Mouse (Mus musculus) heart, embryonic 11.5 days (tissue): ENCODE measurements around the gene C1ra. TPM values are rescaled to one million over a fixed set of nuclear protein-coding genes. Genes with fewer than 3 reads are reported as not detected.

ENCODE experiments used
- ATAC-seq: fragments of 200-750 bp; cut with Nextera tagmentation; replicated peaks from 2 replicates; pipeline ENCODE4 v1.8.0; 2017; ENCODE audit warnings: moderate library complexity; ENCODE audit not compliant: insufficient number of reproducible peaks, low FRiP score, low TSS enrichment
- H3K27ac ChIP-seq: fragments of 300-500 bp; sonication (generic); 2 replicates; pipeline ENCODE4 v1.5.1; 2014; ENCODE audit warnings: mild to moderate bottlenecking, low read depth, low read length
- H3K27me3 ChIP-seq: fragments of 300-500 bp; sonication (generic); 2 replicates; pipeline ENCODE4 v1.6.1; 2014; ENCODE audit warnings: mild to moderate bottlenecking, low read length, mixed read lengths; ENCODE audit not compliant: control insufficient read depth, insufficient read depth
- H3K36me3 ChIP-seq: fragments of 300-500 bp; sonication (generic); 2 replicates; pipeline ENCODE4 v1.6.1; 2014; ENCODE audit warnings: mild to moderate bottlenecking, low read length, moderate library complexity, mixed read lengths; ENCODE audit not compliant: control insufficient read depth, insufficient read depth
- H3K4me1 ChIP-seq: fragments of 300-500 bp; sonication (generic); 2 replicates; pipeline ENCODE4 v1.6.1; 2014; ENCODE audit warnings: low read length; ENCODE audit not compliant: control insufficient read depth, insufficient read depth
- H3K4me2 ChIP-seq: fragments of 300-500 bp; sonication (generic); 2 replicates; pipeline ENCODE4 v1.6.1; 2014; ENCODE audit warnings: mild to moderate bottlenecking, moderate library complexity
- H3K4me3 ChIP-seq: fragments of 300-500 bp; sonication (generic); 2 replicates; pipeline ENCODE4 v1.5.1; 2014; ENCODE audit warnings: low read depth, low read length
- H3K9ac ChIP-seq: fragments of 300-500 bp; sonication (generic); 2 replicates; pipeline ENCODE4 v1.6.1; 2014; ENCODE audit warnings: mild to moderate bottlenecking, low read depth, low read length, moderate library complexity
- H3K9me3 ChIP-seq: fragments of 300-500 bp; sonication (generic); replicated peaks from 2 replicates; pipeline ENCODE4 v1.6.1; 2016; ENCODE audit warnings: low read length; ENCODE audit not compliant: control insufficient read depth
- WGBS: fragments of 180-500 bp; shearing (Covaris S2); extraction: QIAGEN DNeasy Blood & Tissue Kit; methylation state at CpG from one replicate; pipeline ENCODE4 v1.1.7; 2014; ENCODE audit not compliant: insufficient replicate concordance; 5-methylcytosine and 5-hydroxymethylcytosine counted together
- polyA plus RNA-seq: library from polyadenylated mRNA; unstranded; fragments of >200 nt; fragmentation: Nextera tagmentation; extraction: Ambion mirVana; gene quantifications from 2 replicates; pipeline ENCODE4 v1.2.1, GENCODE M21; 2014

C1ra gene
- polyA plus RNA-seq, 1 experiment from 2014 or later = 0.09 TPM

DNA sequence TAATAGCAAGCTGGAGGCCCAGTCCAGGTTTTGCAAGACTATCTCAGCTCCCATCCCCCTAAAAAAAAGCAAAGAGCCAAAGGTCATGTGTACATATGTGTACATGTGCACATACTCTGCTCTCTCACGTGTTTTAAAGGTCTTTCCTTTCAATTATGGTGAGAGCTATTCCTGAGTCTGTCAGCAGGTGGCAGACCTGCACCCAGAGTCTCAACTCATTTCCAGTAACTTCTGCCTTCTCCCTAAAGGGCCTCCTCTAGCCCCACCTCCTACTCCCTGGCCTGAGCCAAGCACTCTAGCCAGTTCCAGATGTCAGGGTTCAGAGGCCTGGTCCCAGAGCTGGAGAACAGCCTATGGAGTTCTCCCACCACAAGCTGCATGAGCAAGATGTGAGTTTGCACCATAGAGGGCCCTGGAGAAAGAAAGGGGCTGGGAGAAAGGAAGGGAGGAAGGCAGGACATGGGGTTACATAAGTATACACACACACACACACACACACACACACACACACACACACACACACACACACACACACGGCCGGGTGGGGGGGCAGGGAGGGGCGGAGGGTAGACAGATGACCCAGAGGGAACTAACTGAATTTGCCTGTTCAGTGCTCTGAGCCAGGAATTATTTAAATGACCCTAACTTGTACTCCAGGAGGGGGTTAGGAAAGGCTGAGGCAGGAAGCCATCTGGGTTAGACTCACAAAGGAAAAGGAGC lies 19.2 kb upstream of the C1ra start, which contains the start of gene C1rl:
TSS of gene C1rl (plus strand) at position 272 of the 720 bp plus-strand sequence.
- Histone ChIP-seq H3K9me3 (no peaks in the 10 kb centered on the region), H3K4me1 (no peaks in the 10 kb centered on the region; the same call in 1 of the 2 replicates), H3K4me3 (no peak within 1 kb of the TSS), H3K27me3 (no peaks in the 10 kb centered on the region), H3K4me2 (no peak within 1 kb of the TSS), H3K27ac (no peak within 1 kb of the TSS), H3K9ac (no peak within 1 kb of the TSS), H3K36me3 (no peaks in the 10 kb centered on the region)
- 28% methylated on average over 4 of the region's 4 CpGs for WGBS
- ATAC-seq = peak; percentile 80

DNA sequence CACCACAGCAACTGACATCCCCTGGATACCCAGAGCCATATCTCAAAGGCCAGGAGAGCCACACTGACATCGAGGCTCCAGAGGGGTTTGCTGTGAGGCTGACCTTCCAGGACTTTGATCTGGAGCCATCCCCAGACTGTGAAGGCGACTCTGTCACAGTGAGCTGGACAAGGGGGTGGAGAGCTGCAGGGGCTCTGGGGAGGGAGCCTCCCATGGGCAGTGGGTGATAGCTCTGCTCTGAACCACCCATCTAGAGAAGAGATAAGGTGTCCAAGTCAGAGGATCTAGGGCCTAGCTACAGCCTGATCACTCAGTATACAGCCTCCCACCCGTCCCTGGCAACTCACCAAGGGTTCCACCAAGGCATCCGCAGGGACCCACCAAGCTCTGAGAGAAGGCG lies 18.3 kb upstream of the C1ra start:
- H3K4me2 ChIP-seq = no peak overlapping the region
- no peaks in the 10 kb centered on the region for H3K36me3 ChIP-seq
- H3K27ac ChIP-seq = no peak overlapping the region
- H3K27me3 ChIP-seq = no peaks in the 10 kb centered on the region
- 63% methylated on average over 5 of the region's 5 CpGs for WGBS
- no peak for ATAC-seq
- no peak overlapping the region for H3K4me3 ChIP-seq
- no peaks in the 10 kb centered on the region for H3K9me3 ChIP-seq
- H3K4me1 ChIP-seq = no peaks in the 10 kb centered on the region; the same call in 1 of the 2 replicates
- no peak overlapping the region for H3K9ac ChIP-seq

DNA sequence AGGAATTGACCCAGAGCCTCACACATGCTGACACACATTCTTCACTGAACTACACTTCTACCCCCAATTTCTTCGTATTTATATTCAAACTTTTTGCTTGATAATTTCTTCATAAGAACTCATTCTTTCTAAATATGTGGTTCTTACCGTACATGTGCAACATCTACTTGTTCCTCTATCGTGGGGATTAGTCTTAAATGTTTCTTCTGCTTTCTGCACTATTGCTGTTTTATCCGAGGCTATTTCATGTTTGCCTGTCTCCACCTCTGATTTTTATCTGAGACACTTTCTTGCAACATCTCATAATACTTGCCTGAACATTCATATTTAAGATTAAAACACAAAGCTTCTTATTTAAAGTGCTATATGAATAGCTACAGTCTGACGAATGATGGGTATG lies 16.2 kb upstream of the C1ra start:
- ATAC-seq = no peak
- no peaks in the 10 kb centered on the region for H3K9me3 ChIP-seq

DNA sequence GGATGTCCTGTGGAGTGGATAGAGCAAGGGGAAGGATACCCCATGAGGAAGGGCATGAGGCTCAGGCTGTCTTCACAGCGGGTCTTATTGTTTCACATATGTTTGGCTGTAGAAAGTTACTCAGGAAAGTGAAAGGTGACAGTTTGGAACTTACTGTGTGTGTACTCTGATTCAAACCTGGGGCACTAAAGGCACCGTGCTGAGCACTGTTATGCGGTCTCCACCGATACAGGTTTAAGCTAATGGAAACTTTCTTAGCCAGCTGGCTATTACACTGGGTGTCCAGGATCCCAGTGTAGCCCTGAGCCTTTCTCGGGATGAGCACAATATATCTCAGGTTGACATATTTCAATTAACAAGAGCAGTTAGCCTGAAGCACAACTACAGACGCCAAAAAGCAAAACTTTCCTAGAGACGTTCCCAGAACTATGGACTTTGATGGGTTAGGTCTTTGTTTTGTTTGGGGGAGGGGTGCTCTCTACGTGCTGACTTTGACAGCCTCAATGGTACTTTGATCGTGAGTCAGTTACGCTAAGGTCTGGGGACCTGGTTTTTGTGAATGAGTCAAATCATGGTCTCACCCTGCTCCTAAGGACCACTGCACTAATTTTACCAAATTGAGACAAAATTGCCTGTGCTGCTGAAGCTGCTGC lies 12.2 kb upstream of the C1ra start:
- no peak overlapping the region for H3K9ac ChIP-seq
- no peaks in the 10 kb centered on the region for H3K27me3 ChIP-seq
- no peak overlapping the region for H3K27ac ChIP-seq
- no peak overlapping the region for H3K4me3 ChIP-seq
- no peaks in the 10 kb centered on the region for H3K36me3 ChIP-seq
- 38% methylated on average over 10 of the region's 10 CpGs for WGBS
- no peak for ATAC-seq
- no peak overlapping the region for H3K4me2 ChIP-seq
- no peaks in the 10 kb centered on the region for H3K9me3 ChIP-seq
- H3K4me1 ChIP-seq = no peaks in the 10 kb centered on the region

More for the DNA sequence above, 16.2 kb upstream of the C1ra start:
- Histone ChIP-seq H3K36me3 (no peaks in the 10 kb centered on the region), H3K4me3 (no peak overlapping the region), H3K27me3 (no peaks in the 10 kb centered on the region), H3K4me2 (no peak overlapping the region), H3K4me1 (no peaks in the 10 kb centered on the region; the same call in 1 of the 2 replicates), H3K27ac (no peak overlapping the region), H3K9ac (no peak overlapping the region)
- WGBS = 85% methylated on average over 5 of the region's 5 CpGs

DNA sequence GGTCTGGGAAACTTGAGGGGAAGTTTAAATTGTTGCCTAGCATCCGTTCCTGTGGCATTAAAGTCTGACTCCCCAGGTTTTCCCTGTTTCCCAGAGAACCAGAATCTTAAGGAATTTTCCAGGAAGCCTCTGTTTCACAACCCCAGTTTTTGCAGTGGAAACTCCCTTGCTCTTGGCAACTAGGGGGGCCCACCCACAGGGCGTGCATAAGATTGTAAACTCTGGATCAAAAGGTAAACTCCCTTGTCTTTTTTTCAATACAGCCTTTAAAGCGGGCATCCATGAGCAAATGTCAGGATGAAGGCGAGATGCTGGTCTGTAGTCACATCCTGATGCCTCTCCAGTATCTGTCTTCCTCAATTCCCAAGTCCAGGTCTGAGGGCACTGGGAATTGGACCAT lies 10.7 kb upstream of the C1ra start:
- no peaks in the 10 kb centered on the region for H3K4me1 ChIP-seq
- H3K9me3 ChIP-seq = no peaks in the 10 kb centered on the region
- no peak overlapping the region for H3K9ac ChIP-seq
- H3K27me3 ChIP-seq = no peaks in the 10 kb centered on the region
- WGBS = 62% methylated on average over 4 of the region's 4 CpGs
- H3K27ac ChIP-seq = no peak overlapping the region
- H3K36me3 ChIP-seq = no peaks in the 10 kb centered on the region
- ATAC-seq = no peak
- H3K4me2 ChIP-seq = no peak overlapping the region
- H3K4me3 ChIP-seq = no peak overlapping the region

DNA sequence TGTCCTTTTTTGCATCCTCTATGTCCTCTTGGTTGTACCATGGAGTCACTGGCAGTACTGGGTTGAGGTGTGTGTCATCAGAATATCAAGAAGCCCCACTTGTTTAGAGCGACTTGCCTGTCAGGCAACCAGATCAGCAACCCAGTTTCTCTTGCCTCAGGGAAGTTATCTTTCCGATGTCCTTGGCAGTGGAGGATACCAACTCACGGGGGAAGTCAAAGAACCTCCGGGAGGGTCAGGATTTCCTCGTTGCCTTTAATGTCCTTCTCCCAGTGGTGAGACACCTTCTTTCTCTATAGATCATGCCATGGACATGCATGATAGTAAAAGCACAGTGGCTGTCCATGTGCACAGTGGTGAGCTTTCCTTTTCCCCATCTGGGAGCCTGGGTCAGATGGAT lies 10.2 kb upstream of the C1ra start:
- Histone ChIP-seq H3K4me2 (no peak overlapping the region), H3K9me3 (no peaks in the 10 kb centered on the region), H3K9ac (no peak overlapping the region), H3K36me3 (no peaks in the 10 kb centered on the region), H3K4me3 (no peak overlapping the region), H3K27me3 (no peaks in the 10 kb centered on the region), H3K4me1 (no peaks in the 10 kb centered on the region), H3K27ac (no peak overlapping the region)
- WGBS = 78% methylated on average over 5 of the region's 5 CpGs
- no peak for ATAC-seq

DNA sequence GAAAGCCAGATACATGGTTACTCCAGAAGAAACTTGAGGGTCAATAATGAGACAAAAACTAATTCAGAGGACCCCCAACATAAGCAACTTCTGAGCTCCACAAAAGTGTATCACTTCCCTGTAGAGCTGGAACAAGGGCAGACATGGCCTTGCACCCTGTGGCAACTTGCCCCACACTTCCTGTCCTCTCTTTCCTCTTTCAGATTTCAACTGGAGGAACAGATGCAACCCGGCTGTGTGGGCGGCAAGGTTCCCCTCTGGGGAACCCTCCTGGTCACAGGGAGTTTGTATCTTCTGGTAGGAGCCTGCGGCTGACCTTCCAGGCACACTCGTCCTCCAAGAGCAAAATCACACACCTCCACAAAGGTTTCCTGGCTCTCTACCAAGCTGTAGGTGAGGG lies 7.2 kb upstream of the C1ra start:
- no peak for ATAC-seq
- no peaks in the 10 kb centered on the region for H3K9me3 ChIP-seq
- no peak overlapping the region for H3K27ac ChIP-seq
- no peak overlapping the region for H3K9ac ChIP-seq
- no peaks in the 10 kb centered on the region for H3K36me3 ChIP-seq
- 64% methylated on average over 4 of the region's 4 CpGs for WGBS
- H3K4me2 ChIP-seq = no peak overlapping the region
- no peaks in the 10 kb centered on the region for H3K4me1 ChIP-seq
- no peaks in the 10 kb centered on the region for H3K27me3 ChIP-seq
- no peak overlapping the region for H3K4me3 ChIP-seq

DNA sequence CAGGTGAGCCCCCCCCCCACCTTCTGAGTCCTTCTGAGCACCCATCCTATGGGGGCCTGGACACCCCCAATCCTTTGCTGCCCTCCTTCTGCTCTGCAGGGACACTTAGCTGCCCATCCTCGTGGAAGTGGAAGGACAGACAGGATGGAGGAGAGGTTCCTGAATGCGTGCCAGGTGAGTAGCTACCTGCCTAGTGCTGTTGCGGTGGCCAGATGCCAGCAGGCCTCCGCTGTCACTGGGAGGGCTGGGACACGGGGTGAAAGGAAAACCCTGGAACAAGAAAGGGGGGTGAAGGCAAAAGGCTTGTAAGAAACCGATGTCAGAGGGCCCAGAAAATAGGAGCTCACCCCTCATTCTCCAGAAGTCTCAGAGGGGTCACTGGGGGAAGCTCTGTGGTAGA lies 5.2 kb upstream of the C1ra start:
- WGBS = 71% methylated on average over 6 of the region's 6 CpGs
- H3K4me2 ChIP-seq = no peak overlapping the region
- no peak for ATAC-seq

DNA sequence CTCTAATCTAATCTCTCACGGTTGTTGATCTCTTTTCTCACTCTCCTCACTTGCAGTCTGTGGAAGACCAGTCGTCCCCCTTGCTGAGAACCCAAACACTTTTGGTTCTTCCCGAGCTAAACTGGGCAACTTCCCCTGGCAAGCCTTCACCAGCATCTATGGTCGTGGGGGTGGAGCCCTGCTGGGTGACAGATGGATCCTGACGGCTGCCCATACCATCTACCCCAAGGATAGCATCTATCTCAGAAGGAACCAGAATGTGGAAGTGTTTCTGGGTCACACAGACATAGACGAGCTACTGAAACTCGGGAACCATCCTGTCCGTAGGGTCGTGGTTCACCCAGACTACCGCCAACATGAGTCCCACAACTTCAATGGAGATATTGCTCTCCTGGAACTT lies 3.9 kb upstream of the C1ra start:
- WGBS = 58% methylated on average over 10 of the region's 10 CpGs
- no peak overlapping the region for H3K27ac ChIP-seq
- no peaks in the 10 kb centered on the region for H3K4me1 ChIP-seq
- no peak for ATAC-seq
- H3K4me3 ChIP-seq = no peak overlapping the region
- no peak overlapping the region for H3K4me2 ChIP-seq
- H3K27me3 ChIP-seq = no peaks in the 10 kb centered on the region
- H3K9me3 ChIP-seq = no peaks in the 10 kb centered on the region
- H3K36me3 ChIP-seq = no peaks in the 10 kb centered on the region
- H3K9ac ChIP-seq = no peak overlapping the region

More for the DNA sequence above, 5.2 kb upstream of the C1ra start:
- Histone ChIP-seq H3K9ac (no peak overlapping the region), H3K9me3 (no peaks in the 10 kb centered on the region), H3K4me1 (no peaks in the 10 kb centered on the region), H3K4me3 (no peak overlapping the region), H3K27me3 (no peaks in the 10 kb centered on the region), H3K27ac (no peak overlapping the region), H3K36me3 (no peaks in the 10 kb centered on the region)
